Mouse (Mus musculus) forebrain, postnatal 0 days (tissue): ENCODE measurements at regions not wholly inside any gene's neighbourhood (a gene's known extent, or its start where the extent isn't known, plus 50 kb on each side); places are given as distances from the start of the nearest gene placed in this dataset.

ENCODE experiments used
- ATAC-seq: fragments of 200-750 bp; cut with Nextera tagmentation; 2 replicates; pipeline ENCODE4 v1.8.0; 2017; ENCODE audit warnings: mild to moderate bottlenecking, moderate library complexity
- DNase-seq: peaks from one replicate; pipeline ENCODE4 v3.0.0-alpha.2; 2015
- H3K27ac ChIP-seq: fragments of 300-500 bp; sonication (generic); 2 replicates; pipeline ENCODE4 v1.5.1; 2014; ENCODE audit warnings: low read depth, mild to moderate bottlenecking, antibody characterized with exemption, low read length, moderate library complexity, mixed read lengths
- H3K27me3 ChIP-seq: fragments of 300-500 bp; sonication (generic); 2 replicates; pipeline ENCODE4 v1.6.1; 2014; ENCODE audit warnings: mild to moderate bottlenecking, low read length, mixed read lengths; ENCODE audit not compliant: insufficient read depth
- H3K36me3 ChIP-seq: fragments of 300-500 bp; sonication (generic); 2 replicates; pipeline ENCODE4 v1.6.1; 2014; ENCODE audit warnings: mild to moderate bottlenecking, moderate library complexity; ENCODE audit not compliant: insufficient read depth
- H3K4me1 ChIP-seq: fragments of 300-500 bp; sonication (generic); 2 replicates; pipeline ENCODE4 v1.6.1; 2014; ENCODE audit warnings: antibody characterized with exemption; ENCODE audit not compliant: insufficient read depth
- H3K4me2 ChIP-seq: fragments of 300-500 bp; sonication (generic); 2 replicates; pipeline ENCODE4 v1.6.1; 2014; ENCODE audit warnings: low read depth, mild to moderate bottlenecking, moderate library complexity
- H3K4me3 ChIP-seq: fragments of 300-500 bp; sonication (generic); 2 replicates; pipeline ENCODE4 v1.5.1; 2014; ENCODE audit warnings: low read depth, low read length, mixed read lengths
- H3K9ac ChIP-seq: fragments of 300-500 bp; sonication (generic); 2 replicates; pipeline ENCODE4 v1.6.1; 2014; ENCODE audit warnings: mild to moderate bottlenecking
- H3K9me3 ChIP-seq: fragments of 300-500 bp; sonication (generic); 2 replicates; pipeline ENCODE4 v1.6.1; 2016; ENCODE audit warnings: low read length
- CTCF ChIP-seq: sonication (generic); IDR thresholded peaks from 2 replicates; pipeline ENCODE4 v1.5.1; 2016; ENCODE audit warnings: antibody characterized with exemption, control low read depth, low read depth
- WGBS: fragments of 180-500 bp; shearing (Covaris S2); extraction: QIAGEN DNeasy Blood & Tissue Kit; methylation state at CpG from one replicate; pipeline ENCODE4 v1.1.7; 2014; 5-methylcytosine and 5-hydroxymethylcytosine counted together

DNA sequence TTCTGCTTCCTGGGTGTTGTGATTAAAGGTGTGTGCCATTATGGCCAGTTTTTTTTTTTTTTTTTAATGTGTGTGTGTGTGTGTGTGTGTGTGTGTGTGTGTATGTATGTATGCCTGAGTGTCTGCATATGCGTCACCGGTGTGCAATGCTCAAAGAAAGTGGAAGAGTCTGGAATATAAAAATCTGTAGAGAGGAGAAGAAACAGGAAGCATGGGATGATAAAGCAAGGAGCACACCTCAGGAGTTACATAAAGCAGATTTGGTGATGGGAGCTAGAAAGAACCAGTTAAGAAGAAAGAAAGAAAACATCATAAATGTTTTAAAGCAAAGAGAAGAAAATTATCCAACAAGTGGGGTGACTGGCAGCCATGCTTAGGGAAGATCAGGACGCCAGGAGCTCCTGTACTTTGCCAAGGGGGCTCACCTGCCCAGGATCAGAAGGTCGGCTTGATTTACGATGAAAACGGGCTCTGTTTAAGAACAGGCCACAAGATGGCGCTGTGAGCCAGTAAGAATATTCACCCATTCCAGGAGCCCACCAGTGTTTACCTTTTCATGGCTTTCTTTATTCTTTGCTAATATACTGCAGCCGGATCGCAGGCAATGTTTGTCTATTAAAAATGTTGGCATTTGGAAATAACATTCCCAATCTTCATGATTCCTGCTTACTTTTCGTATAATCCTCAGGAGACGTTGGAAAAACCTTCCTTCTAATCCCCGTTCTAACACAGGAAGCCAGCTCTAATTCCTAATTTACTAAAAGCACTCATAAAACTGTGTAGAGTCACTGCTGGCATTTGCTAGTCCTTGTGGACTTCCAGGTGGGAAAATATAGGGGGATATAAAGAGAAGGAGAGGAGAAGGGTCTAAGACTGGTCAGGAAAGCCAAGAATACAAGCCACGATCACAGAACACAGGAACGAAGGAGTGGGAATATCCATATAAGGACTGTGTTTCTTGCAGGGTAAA is 77.7 kb upstream of the Tapt1 start:
- Histone ChIP-seq H3K4me3 (no peak overlapping the region), H3K9ac (peak overlapping the region; percentile 28; the same call in 1 of the 2 replicates), H3K9me3 (no peaks in the 10 kb centered on the region), H3K27me3 (no peaks in the 10 kb centered on the region), H3K4me2 (peak overlapping the region; percentile 36), H3K4me1 (no peaks in the 10 kb centered on the region), H3K27ac (peak overlapping the region; percentile 37; the same call in 1 of the 2 replicates), H3K36me3 (no peaks in the 10 kb centered on the region)
- TF ChIP-seq CTCF: peak; percentile 90
- WGBS: 21% methylated on average over 14 of the region's 14 CpGs
- ATAC-seq: peak; percentile 80
- peak; percentile 92 for DNase-seq

DNA sequence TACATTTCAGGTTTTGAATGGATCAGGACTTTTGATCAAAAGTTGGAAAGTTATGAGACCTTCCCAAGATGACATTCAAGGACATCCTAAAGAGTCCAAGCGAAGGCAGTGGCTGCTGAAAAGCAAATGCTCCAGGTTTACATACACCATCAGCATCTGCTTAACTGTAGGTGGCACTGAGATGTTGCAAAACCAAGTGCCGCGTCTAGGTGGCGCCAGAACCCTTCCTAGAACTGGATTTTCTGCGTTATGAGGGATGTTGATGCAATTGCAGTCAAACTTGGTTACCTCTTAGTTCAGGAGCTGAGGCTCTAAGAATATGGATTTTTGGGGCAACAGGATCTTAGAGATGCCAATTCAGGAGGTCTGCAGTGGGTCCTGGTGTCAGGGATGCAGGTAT is 58.0 kb upstream of the Tapt1 start:
- Histone ChIP-seq H3K9ac (no peak overlapping the region), H3K27me3 (no peaks in the 10 kb centered on the region), H3K4me1 (no peaks in the 10 kb centered on the region), H3K9me3 (no peaks in the 10 kb centered on the region), H3K27ac (no peak overlapping the region), H3K36me3 (no peaks in the 10 kb centered on the region), H3K4me3 (no peak overlapping the region), H3K4me2 (no peak overlapping the region)
- TF ChIP-seq CTCF: peak; percentile 99
- DNase-seq (peak; percentile 95), ATAC-seq (peak; percentile 90)
- 11% methylated on average over 5 of the region's 5 CpGs for WGBS
